Mouse (Mus musculus) ovary, adult 18-20 months (tissue): Measurements from ENCODE around the gene Cbr3.

Experiments used
- DNase-seq: peaks from one replicate; pipeline ENCODE4 v3.0.0; 2022; ENCODE audit warnings: low spot score, mixed read lengths

Gene Cbr3

DNA sequence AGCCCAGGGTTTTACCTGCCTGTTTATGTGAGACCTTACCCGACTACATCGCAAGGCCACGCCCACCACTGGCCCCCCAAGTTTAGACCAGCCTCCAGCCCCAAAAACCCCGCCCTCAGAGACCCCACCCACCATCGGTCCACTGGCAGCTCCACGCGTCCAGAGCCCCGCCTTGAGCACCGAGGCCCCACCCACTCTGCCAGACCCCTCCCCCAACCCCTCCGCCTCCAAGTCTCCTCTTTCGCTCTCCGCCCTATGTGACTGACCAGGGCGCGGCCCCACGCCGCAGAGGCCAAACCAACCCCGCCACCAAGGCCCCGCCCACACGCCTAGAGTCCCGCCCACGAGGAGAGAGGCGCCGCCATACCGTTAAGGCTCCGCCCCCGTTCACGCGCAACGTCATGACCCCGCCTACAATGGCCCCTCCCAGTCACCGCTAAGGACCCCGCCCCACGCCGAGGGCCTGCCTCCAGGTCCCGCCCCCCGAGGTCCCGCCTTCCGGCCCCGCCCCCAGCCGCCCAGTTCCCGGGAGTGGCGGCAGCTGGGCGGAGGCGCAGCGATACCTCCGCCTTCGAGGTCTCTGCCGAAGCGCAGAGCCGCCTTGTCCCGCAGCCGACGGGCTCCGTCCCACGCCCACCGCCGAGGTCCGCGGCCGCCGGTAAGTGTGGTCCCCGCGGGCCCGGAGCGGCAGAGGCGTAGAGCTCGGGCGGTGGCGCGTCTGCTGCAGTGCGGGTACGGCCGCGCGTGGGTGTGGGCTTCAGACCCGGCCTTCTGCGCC is 28.6 kb downstream of the Cbr3 start, which contains the start of gene Dop1b:
Gene Dop1b (plus strand): TSS at position 494 of the 778 bp plus-strand sequence.
- peak; percentile 97 for DNase-seq

DNA sequence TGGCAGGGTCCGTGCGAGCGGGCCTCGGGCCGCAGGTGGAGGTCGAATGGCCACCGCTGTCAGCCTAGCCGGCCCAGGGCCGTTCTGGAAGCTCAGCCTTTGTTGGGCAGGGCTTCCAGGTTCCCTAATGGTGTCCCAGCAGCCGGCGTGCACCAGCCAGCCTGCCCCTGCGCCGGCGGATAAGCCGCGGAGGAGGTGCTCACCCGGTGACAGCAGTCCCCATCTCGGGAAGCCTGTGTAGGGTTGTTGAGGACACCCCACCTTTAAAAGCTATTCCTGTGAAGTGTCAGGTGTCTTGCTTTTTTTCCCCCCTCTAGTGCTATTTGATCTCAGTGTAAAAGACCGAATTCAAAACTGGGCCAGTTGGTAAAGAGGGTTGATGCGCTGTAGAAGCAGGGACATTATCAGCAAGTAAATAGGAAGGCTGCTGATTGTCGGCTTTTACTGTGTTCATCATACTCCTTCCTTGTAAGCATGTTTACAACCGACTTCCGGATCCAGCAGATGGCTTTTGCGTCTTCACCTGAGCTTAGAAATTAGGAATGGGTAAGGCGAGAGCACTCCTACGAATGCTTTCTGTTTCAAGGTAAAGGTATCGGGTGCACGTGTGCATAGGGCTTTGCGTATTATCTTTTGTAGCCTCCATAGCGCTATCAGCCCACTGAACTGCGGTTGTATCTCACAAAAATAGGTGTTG is 29.3 kb downstream of the Cbr3 start:
- no peak for DNase-seq

DNA sequence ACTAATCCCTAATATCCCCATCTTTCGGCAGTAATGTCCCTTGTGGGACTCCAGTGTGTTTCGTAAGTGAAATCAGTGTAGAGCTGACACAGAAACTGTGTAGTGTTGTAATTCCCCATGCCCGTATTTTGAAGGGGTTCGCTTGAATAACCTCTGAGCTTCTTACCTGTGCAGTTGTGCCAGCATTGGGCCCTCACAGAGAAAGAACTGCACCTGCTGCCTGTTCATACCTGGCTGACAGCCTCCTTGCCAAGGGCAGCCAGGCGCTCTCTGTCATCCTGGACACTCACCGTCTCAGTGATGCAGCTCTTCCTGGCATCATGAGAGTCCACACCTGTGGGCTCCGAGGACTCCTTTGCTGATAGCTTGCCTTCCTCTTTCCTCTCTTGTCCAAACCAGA is 30.0 kb downstream of the Cbr3 start:
- DNase-seq, result no peak

DNA sequence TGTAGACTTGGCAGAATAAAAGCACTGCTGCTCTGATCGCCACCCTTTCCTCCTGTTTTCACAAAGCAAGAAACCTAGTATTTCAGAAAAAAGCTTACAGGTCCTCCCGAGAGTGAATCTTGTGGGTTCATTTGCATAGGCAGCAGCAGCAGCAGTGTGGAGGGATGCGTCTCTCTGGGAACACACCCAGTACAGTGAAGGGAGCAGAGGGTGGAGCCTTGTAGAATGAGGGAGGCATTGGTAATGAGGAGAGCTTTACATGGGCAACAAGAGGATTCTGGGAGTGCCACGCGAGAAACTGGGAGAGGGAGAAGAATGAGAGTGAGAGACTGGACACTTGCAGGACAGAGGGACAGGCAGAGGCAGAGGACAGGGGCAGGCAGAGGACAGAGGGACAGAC is 31.4 kb downstream of the Cbr3 start:
- no peak for DNase-seq

DNA sequence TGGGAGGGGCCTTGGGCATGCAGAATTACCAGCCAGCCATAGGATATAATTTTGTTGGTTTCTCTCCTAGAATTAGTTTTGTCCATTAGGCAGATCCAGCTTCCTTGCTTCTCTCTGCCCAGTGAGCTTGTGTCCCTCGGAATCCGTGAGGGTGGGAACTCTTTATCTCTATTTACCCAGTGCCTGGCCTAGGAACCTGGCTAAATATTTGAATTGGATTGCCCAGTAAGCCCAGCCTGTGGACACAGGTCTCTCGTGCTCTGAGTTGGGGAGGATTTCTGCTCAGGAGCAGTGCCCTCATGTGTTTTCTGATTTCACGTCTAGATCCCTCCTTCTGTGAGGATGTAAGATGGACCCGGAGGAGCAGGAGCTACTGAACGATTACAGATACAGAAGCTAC is 32.8 kb downstream of the Cbr3 start:
- no peak for DNase-seq

DNA sequence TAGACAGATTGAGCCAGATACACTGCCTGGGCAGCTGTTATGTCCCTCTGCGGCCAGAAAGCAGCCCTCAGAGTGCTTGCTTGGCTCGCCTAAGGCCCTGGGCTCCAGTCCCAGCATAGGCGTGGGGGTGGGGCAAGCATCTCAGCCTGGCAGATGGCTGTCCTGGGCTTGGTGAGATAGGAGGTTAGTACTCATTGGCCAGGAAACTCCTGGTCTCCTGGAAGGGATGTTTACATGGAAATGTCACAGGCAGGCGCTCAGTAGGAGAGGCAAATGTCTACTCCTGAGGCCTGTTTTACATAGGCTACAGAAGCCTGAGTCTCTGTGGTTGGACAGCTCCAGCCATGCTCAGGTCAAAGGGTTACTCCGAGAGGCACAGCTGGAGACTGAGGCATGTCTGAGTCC is 34.3 kb downstream of the Cbr3 start:
- peak; percentile 56 for DNase-seq

DNA sequence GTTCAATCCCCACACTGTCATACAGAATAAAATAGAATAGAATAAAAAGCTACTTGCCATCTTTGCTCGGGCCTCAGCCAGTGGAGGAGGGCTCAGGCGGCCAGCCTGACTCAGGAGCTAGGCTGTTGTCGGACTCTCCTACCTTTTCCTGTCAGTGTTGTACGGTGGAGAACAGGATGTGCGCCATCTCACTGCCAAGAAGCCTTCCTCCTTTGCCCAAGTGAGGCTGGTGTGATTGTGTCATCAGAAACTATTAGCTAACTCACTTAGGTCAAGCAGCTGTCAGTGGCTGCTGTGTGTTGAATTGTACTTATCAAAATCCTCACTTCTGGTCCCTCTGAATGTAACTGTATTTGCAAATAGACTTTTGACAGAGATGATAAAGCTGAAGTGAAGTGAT is 38.8 kb downstream of the Cbr3 start:
- DNase-seq, result no peak

DNA sequence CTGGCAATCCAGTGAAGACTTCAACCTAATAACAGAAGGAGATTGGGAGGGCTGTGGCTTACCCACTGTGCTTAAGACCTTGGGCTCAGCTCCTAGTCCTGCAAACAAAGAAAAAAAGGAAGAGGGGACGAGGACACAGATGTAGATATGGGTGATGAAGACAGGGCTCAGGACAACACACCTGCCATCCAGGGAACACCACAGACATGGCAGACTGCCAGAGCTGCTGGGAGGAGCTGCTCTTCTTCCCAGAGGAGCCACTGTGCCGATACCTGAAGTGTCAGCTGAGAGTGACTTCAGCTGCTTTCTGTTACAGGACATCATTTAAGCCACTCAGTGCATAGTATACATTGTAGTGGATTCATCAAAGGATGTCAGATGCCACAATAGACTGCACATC is 39.5 kb downstream of the Cbr3 start:
- DNase-seq, result no peak

DNA sequence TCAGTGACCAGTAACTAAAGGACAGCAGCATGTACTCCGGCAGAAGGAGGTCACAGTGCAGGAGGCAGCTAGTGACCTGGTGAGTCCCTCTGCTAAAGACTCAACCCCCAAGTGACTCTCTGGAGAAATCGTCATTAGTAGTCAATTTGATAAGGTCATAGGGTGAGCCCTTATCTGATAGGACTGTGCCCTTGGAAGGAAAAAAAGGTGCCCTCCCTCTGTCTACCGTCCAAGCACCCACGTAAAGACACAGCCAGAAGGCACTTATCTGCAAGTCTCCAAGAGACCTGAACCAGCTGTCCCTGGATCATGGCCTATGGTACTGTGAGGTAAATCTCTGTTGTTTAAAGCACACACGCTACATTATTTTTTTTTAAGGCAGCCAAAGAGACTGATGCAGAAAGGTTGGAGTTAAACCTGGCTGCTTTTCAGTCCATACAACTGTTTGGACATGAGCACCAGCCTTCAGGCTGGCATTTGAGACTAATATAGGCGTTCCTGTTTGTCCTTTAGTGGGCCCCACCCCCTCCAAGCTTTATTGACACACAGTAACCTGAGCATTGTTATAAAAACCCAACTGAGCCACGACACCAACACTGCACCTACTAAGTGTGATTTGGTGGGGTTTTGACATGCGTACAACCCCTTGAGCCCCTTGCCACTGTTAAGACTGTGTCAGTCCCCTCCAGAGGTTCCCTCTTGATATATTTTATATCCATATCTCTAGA is 42.6 kb downstream of the Cbr3 start:
- DNase-seq, result no peak

DNA sequence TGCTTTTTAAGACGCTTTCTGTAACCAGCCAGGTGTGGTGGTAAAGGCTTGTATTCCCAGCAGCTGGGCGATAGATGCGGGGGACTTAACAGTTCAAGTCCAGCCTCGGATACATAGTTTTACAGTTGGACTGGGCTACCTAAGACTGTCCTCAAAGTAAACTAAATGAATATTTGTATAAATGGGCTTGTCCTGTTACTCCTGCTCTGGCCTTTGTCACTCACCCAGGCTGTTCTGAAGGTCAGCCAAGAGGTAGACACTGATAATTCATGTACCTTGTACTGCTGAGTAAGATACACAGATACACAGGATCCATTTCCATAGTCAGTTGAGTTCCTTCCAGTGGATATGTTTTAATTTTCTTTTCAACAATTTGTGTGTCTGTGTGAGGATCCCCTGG is 43.2 kb downstream of the Cbr3 start:
- DNase-seq, result no peak

DNA sequence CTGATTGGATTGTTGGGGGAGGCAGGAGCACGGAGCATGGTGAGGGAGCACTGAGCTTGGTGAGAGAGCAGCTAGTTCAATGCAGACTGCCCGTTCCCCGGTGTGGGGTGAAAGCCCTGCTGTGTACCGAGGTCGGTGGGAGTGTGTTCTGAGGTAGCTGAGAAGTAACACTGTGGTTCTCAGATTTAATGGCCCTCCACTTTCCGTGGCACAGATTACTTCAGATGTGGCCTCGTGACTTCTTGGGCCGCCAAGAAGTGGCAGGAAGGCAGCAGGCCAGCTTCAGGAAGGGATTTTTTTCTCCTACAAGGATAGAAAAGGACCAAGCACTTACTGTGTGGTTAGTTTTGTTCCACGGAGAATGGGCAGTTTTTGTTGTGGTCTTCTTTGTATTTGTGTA is 45.7 kb downstream of the Cbr3 start:
- no peak for DNase-seq

DNA sequence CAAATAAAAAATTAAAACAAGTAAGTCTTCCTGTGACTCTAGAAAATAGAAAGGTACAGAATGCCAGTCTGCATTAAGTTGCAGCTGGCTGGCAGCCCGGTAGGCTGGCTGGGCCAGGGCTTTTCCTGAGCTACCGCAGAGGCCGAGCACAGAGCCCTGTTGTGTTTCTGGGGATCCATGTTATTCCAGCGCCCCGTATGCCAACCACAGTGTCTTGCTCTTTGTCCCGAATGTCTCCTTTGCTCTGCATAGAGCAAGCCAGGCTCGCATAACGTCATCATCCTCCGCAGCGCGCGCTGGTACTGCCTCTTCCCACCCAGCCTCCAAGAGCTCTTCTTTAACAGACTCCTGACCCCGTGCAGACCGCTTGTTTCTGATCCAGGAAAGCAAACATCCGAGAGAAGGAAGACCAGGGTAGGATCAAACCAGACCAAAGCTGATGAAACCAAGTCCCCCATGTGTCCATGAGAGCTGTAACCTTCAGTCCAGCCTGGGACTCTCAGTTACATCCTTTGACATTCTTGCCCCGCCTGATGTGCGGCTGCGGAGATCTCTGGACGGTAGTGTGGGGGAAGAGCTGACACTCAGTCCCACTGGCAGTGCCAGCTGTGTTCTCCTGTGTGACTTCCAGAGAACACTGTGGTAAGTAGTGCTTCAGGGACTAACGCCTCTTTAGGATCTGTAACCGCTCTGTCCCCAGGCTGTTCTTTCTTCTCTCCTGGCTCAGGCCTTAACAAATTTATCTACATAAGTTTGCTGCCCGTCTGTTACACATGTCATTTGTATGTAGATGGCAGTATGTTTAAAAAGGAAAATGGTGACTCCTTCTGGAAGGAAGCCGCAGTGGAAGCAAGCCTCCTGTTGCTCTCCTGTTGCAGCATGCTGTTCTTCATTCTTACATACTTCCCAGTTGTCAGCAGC is 47.0 kb downstream of the Cbr3 start:
- DNase-seq, result no peak

DNA sequence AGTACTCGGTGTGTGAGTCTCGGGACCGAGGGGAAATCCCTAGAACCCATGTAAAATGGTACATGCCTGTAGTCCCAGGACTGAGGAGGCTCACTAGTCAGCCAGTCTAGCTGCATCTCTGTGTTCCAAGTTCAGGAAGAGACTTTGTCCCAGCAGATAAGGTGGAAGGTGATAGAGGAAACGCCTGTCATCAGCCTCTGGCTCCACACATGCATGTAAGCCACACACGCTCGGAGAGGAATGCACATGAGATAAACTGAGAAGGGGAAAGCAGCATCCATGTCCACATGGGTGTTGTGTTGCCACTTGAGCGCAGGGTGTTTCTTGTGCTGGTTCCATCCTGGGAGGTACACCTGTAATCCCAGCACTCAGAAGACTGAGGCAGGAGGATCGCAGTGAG is 48.3 kb downstream of the Cbr3 start:
- DNase-seq, result no peak

DNA sequence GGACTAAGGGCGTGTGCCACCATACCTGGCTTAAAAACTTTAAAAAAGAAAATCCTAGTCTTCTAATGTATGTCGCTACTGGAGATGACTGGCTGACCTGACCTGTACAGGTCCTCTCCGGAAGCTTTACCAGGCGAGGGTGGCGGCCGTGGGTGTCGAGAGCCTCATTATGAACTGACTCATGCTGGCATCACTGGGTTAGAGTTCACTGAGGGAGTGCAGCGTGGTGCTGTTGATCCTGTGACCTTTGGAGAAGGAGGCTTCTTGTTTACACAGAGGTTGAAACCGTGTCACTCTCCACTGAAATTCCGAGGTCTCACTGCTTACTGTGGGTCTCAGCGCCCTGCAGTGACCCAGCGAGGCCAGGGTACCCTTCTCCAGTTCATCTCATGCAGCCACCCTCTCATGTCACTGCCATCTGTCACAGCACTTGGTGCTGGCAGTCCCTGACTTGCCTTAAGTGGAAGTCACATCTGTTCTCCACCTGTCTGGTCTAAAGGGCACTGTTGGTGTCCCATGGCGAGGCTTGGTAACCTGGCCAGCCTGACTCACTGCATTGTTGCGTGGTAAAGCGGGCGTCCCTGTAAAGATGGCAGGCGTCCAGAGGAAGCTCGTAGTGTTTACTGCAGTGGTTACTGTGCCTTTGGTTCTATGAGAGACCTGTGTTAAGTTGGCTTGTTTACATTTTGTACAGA is 50.0 kb downstream of the Cbr3 start:
- no peak for DNase-seq

DNA sequence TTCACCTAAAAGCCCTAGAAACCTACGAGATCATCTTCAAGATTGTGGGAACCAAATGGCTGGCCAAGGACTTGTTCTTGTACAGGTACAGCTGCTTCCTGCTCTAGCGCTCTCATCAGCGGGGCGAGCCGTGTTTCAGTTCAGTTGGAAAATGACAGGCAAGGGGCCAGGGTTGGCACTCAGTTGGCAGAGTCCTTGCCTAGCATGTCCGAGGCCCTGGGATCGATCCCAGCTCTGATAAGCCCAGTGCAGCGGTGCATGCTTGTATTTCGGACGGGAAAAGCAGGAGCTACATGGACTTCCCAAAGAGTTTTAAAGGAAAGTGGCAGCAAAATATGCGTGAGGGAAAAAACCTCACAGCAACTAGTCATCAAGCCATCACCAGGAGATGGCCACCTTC is 56.2 kb downstream of the Cbr3 start:
- no peak for DNase-seq
